Mouse (Mus musculus) lung, embryonic 16.5 days (tissue): ENCODE measurements around the gene Gtsf2. TPM values are rescaled to one million over a fixed set of nuclear protein-coding genes. Genes with fewer than 3 reads are reported as not detected.
"Not testable (repeated sequence)": the region's sequence is repeated elsewhere in the genome, so short reads cannot be mapped to it uniquely, and the experiment has no call there.

Experiments used
- ATAC-seq: fragments of 200-750 bp; cut with Nextera tagmentation; 2 replicates; pipeline ENCODE4 v1.8.0; 2017; ENCODE audit warnings: low read depth, mild to moderate bottlenecking, moderate library complexity
- H3K27ac ChIP-seq: fragments of 300-500 bp; sonication (generic); 2 replicates; pipeline ENCODE4 v1.5.1; 2014; ENCODE audit warnings: mild to moderate bottlenecking, control low read depth, low read length
- H3K27me3 ChIP-seq: fragments of 300-500 bp; sonication (generic); 2 replicates; pipeline ENCODE4 v1.6.1; 2014; ENCODE audit warnings: low read depth, low read length, mixed read lengths; ENCODE audit not compliant: control insufficient read depth, insufficient read depth
- H3K36me3 ChIP-seq: fragments of 300-500 bp; sonication (generic); 2 replicates; pipeline ENCODE4 v1.6.1; 2014; ENCODE audit warnings: low read length; ENCODE audit not compliant: control insufficient read depth, insufficient read depth
- H3K4me1 ChIP-seq: fragments of 300-500 bp; sonication (generic); replicated peaks from 2 replicates; pipeline ENCODE4 v1.6.1; 2014; ENCODE audit warnings: low read length, mixed read lengths; ENCODE audit not compliant: control insufficient read depth, insufficient read depth
- H3K4me2 ChIP-seq: fragments of 300-500 bp; sonication (generic); 2 replicates; pipeline ENCODE4 v1.6.1; 2014; ENCODE audit warnings: low read depth, low read length, control low read depth
- H3K4me3 ChIP-seq: fragments of 300-500 bp; sonication (generic); 2 replicates; pipeline ENCODE4 v1.5.1; 2014; ENCODE audit warnings: mild to moderate bottlenecking, low read length, control low read depth
- H3K9ac ChIP-seq: fragments of 300-500 bp; sonication (generic); 2 replicates; pipeline ENCODE4 v1.6.1; 2014; ENCODE audit warnings: low read length, control low read depth
- H3K9me3 ChIP-seq: fragments of 300-500 bp; sonication (generic); 2 replicates; pipeline ENCODE4 v1.6.1; 2016; ENCODE audit warnings: low read length; ENCODE audit not compliant: control insufficient read depth
- WGBS: fragments of 180-500 bp; shearing (Covaris S2); extraction: QIAGEN DNeasy Blood & Tissue Kit; methylation state at CpG from one replicate; pipeline ENCODE4 v1.1.7; 2014; 5-methylcytosine and 5-hydroxymethylcytosine counted together
- polyA plus RNA-seq: library from polyadenylated mRNA; unstranded; fragments of >200 nt; fragmentation: Nextera tagmentation; extraction: Ambion mirVana; gene quantifications from 2 replicates; pipeline ENCODE4 v1.2.1, GENCODE M21; 2015

The Gtsf2 gene
- polyA plus RNA-seq, 1 experiment from 2014 or later, result not detected

- H3K4me1 ChIP-seq, result no peaks in the 10 kb centered on the region
- no peaks in the 10 kb centered on the region for H3K9me3 ChIP-seq
- no peak overlapping the region for H3K27ac ChIP-seq
- no peak overlapping the region for H3K4me3 ChIP-seq
- H3K9ac ChIP-seq, result no peak overlapping the region
- H3K4me2 ChIP-seq, result no peak overlapping the region
- H3K36me3 ChIP-seq, result no peaks in the 10 kb centered on the region
- 82% methylated on average over 5 of the region's 5 CpGs for WGBS
- no peaks in the 10 kb centered on the region for H3K27me3 ChIP-seq
- no peak for ATAC-seq
These were observed 25.5 kb upstream of the Gtsf2 start for GRCm38 (mm10) chr15:103473769-103474168.

- Histone ChIP-seq H3K36me3 (no peaks in the 10 kb centered on the region), H3K9ac (no peak overlapping the region), H3K4me3 (no peak overlapping the region), H3K4me1 (no peaks in the 10 kb centered on the region), H3K9me3 (no peaks in the 10 kb centered on the region), H3K27ac (no peak overlapping the region), H3K4me2 (no peak overlapping the region), H3K27me3 (no peaks in the 10 kb centered on the region)
- 78% methylated on average over 7 of the region's 7 CpGs for WGBS
- ATAC-seq, result no peak
These were observed 24.9 kb upstream of the Gtsf2 start for GRCm38 (mm10) chr15:103473182-103473581.

DNA sequence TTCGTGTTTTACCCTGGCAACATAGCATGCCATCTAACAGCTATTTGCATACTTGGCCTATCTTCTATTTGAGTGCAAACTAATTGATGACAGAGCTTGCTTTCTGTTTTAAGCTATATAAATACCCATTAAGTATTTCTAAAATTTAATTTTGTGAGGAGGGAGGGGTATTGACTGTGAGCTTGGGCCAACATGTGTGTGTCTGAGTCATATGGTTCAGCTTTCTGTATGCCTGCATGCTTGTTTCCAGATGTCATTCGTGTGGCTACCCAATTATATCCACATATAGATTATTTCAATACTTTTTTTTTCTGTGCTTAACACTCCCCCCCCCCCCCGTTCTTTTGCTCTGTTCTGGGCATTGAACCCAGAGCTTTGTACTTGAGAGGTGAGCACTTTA, 24.0 kb upstream of the Gtsf2 start:
- H3K27ac ChIP-seq, result no peak overlapping the region
- no peaks in the 10 kb centered on the region for H3K4me1 ChIP-seq
- H3K27me3 ChIP-seq, result no peaks in the 10 kb centered on the region
- no peaks in the 10 kb centered on the region for H3K9me3 ChIP-seq
- H3K36me3 ChIP-seq, result no peaks in the 10 kb centered on the region
- ATAC-seq, result no peak
- H3K4me3 ChIP-seq, result no peak overlapping the region
- no peak overlapping the region for H3K9ac ChIP-seq
- WGBS, result 75% methylated on average over 3 of the region's 3 CpGs
- no peak overlapping the region for H3K4me2 ChIP-seq

GRCm38 (mm10) chr15:103471488-103472194, 23.4 kb upstream of the Gtsf2 start:
- 66% methylated on average over 7 of the region's 7 CpGs for WGBS
- no peak for ATAC-seq
- H3K27ac ChIP-seq, result no peak overlapping the region
- no peak overlapping the region for H3K9ac ChIP-seq
- no peaks in the 10 kb centered on the region for H3K9me3 ChIP-seq
- H3K4me1 ChIP-seq, result no peaks in the 10 kb centered on the region
- H3K4me3 ChIP-seq, result no peak overlapping the region
- H3K36me3 ChIP-seq, result no peaks in the 10 kb centered on the region
- no peaks in the 10 kb centered on the region for H3K27me3 ChIP-seq
- H3K4me2 ChIP-seq, result no peak overlapping the region

GRCm38 (mm10) chr15:103462539-103463261, 14.4 kb upstream of the Gtsf2 start:
- Histone ChIP-seq H3K36me3 (no peaks in the 10 kb centered on the region), H3K27ac (no peak overlapping the region), H3K4me3 (no peak overlapping the region), H3K27me3 (no peaks in the 10 kb centered on the region), H3K4me2 (no peak overlapping the region), H3K9me3 (no peaks in the 10 kb centered on the region), H3K9ac (no peak overlapping the region), H3K4me1 (no peaks in the 10 kb centered on the region)
- peak; percentile 43; the same call in 1 of the 2 replicates for ATAC-seq
- WGBS, result 54% methylated on average over 7 of the region's 7 CpGs

DNA sequence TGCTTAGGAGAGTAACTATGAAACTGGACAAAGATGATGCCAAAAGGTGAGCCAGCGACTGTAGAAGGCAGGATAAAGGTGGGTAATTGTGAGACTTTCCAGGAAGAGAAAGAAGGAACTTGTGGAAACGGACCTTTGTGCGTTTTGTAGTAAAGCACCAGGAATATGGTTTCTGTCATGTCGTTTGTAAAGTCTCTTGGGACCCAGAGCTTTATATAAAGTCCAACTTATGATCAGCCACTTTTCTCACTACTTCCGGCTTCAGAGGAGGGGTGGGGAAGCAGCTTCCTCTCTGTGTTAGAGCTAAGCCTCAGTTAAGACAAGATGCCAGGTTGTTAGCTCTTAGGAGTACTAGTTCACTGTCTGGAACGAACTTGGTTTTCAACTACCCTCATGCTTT, 6.2 kb upstream of the Gtsf2 start:
- Histone ChIP-seq H3K27me3 (no peaks in the 10 kb centered on the region), H3K27ac (no peak overlapping the region), H3K9me3 (no peaks in the 10 kb centered on the region), H3K4me1 (no peaks in the 10 kb centered on the region), H3K4me2 (no peak overlapping the region), H3K36me3 (no peaks in the 10 kb centered on the region), H3K9ac (no peak overlapping the region), H3K4me3 (no peak overlapping the region)
- 73% methylated on average over 6 of the region's 6 CpGs for WGBS
- ATAC-seq, result no peak

GRCm38 (mm10) chr15:103453551-103454218, 5.4 kb upstream of the Gtsf2 start, which contains the start of gene Nckap1l:
TSS of gene Nckap1l (plus strand) at chr15:103453794.
- no peaks in the 10 kb centered on the region for H3K36me3 ChIP-seq
- no peak within 1 kb of the TSS for H3K9ac ChIP-seq
- H3K27ac ChIP-seq, result no peak within 1 kb of the TSS
- H3K4me2 ChIP-seq, result no peak within 1 kb of the TSS
- no peaks in the 10 kb centered on the region for H3K9me3 ChIP-seq
- no peaks in the 10 kb centered on the region for H3K4me1 ChIP-seq
- ATAC-seq, result no peak; the same call in 1 of the 2 replicates
- H3K4me3 ChIP-seq, result no peak within 1 kb of the TSS; the same call in 1 of the 2 replicates
- H3K27me3 ChIP-seq, result no peaks in the 10 kb centered on the region
- 80% methylated on average over 13 of the region's 13 CpGs for WGBS

DNA sequence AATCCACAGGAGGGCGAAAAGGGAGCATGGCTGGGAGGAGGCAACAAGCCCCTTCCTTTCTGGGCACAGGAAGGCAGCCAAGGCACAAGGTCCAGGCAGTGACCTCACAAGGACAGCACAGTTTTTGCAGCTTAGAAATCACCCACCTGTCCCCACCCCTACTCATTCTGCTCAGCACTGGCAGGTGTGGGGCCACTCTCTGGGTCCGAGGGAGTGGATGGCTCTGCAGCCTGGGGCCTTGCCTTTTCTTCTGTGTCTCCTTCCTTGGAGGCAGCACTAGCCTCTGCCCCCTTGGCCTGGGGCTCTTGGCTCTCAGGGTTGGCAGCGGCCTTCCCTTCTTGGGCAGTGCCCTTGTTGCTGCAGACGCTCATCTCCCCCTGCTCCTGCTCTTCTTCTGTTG, 2.3 kb downstream of the Gtsf2 start:
- not testable (repeated sequence) for H3K27me3 ChIP-seq, ATAC-seq
- 75% methylated on average over 4 of the region's 4 CpGs for WGBS

GRCm38 (mm10) chr15:103430241-103430640, 18.0 kb downstream of the Gtsf2 start, which contains the start of gene Gtsf1:
TSS of gene Gtsf1 (minus strand) at chr15:103430470.
- no peaks in the 10 kb centered on the region for H3K4me1 ChIP-seq
- no peak within 1 kb of the TSS for H3K4me3 ChIP-seq
- no peaks in the 10 kb centered on the region for H3K9me3 ChIP-seq
- WGBS, result 84% methylated on average over 16 of the region's 16 CpGs
- H3K9ac ChIP-seq, result no peak within 1 kb of the TSS
- no peak within 1 kb of the TSS for H3K27ac ChIP-seq
- no peak for ATAC-seq
- H3K27me3 ChIP-seq, result no peaks in the 10 kb centered on the region
- no peaks in the 10 kb centered on the region for H3K36me3 ChIP-seq
- H3K4me2 ChIP-seq, result no peak within 1 kb of the TSS

More for the DNA sequence above, 2.3 kb downstream of the Gtsf2 start:
- H3K9ac ChIP-seq, H3K9me3 ChIP-seq, H3K4me1 ChIP-seq, H3K4me3 ChIP-seq, H3K36me3 ChIP-seq, H3K27ac ChIP-seq, H3K4me2 ChIP-seq: not testable (repeated sequence)
